Mouse (Mus musculus) CH12.LX (cell line): ENCODE data around the gene Adam1a.

Experiments used
- BHLHE40 ChIP-seq: IDR thresholded peaks from 2 replicates; pipeline ENCODE4 v1.6.1; 2011; ENCODE audit warnings: mild to moderate bottlenecking, low read depth, low read length, improper control_type of control experiment
- CTCF ChIP-seq, 2 experiments: IDR thresholded peaks in 1 of 2; conservative IDR thresholded peaks in 1 of 2; 2 replicates each; pipeline ENCODE4 v1.5.1; 2011 to 2012; ENCODE audit warnings: low read depth in 2 of 2, low read length in 2 of 2, improper control_type of control experiment in 1 of 2, inconsistent platforms in 1 of 2, mild to moderate bottlenecking in 1 of 2, moderate library complexity in 1 of 2
- HCFC1 ChIP-seq: IDR thresholded peaks from 2 replicates; pipeline ENCODE4 v1.6.1; 2012; ENCODE audit warnings: low read depth, mild to moderate bottlenecking, inconsistent platforms, low read length, improper control_type of control experiment
- JUN ChIP-seq: IDR thresholded peaks from 2 replicates; pipeline ENCODE4 v1.6.1; 2011; ENCODE audit warnings: low read depth, mild to moderate bottlenecking, low read length, improper control_type of control experiment, moderate library complexity; ENCODE audit not compliant: insufficient read depth
- JUND ChIP-seq: conservative IDR thresholded peaks from 2 replicates; pipeline ENCODE4 v1.6.1; 2011; ENCODE audit warnings: low read depth, low read length, improper control_type of control experiment
- MAX ChIP-seq: IDR thresholded peaks from 2 replicates; pipeline ENCODE4 v1.6.1; 2011; ENCODE audit warnings: low read length, improper control_type of control experiment
- POLR2A ChIP-seq: IDR thresholded peaks from 2 replicates; pipeline ENCODE4 v1.6.1; 2011; ENCODE audit warnings: low read depth, mild to moderate bottlenecking, improper control_type of control experiment, low read length
- USF1 ChIP-seq: IDR thresholded peaks from 2 replicates; pipeline ENCODE4 v1.6.1; 2014; ENCODE audit warnings: low read depth, mild to moderate bottlenecking, inconsistent platforms, low read length, improper control_type of control experiment
- ZMIZ1 ChIP-seq: IDR thresholded peaks from 2 replicates; pipeline ENCODE4 v1.6.1; 2012; ENCODE audit warnings: low read depth, mild to moderate bottlenecking, inconsistent platforms, low read length, improper control_type of control experiment

DNA sequence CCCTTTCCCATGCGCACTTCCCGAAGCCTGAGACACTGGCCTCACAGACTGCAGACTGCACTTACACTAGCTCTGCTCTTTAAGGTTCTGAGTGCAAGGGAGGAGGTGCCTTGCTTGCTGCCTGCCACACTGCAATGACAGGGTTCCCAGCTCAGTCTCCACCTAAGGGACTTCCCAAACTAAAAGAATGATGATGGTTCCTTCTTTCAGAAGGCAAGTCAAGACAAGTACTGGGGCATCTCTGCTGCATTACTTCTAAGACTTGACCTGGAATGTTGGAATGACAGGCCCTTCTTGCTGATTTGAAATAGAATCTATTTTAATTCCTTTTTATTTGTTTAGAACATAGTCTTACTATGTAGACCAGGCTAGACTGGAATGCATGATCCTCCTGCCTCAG, 7.7 kb downstream of the Adam1a start:
- no peak for TF ChIP-seq HCFC1
- TF ChIP-seq BHLHE40: no peak
- no peak for TF ChIP-seq JUND
- TF ChIP-seq MAX: no peak
- TF ChIP-seq JUN: no peak
- TF ChIP-seq CTCF (conservative IDR thresholded peaks at IDR 0.05 in 1 of 2, IDR thresholded peaks at IDR 0.05 in 1 of 2; ENCODE audit: low read depth in 2 of 2, low read length in 2 of 2): no peak
- TF ChIP-seq USF1: no peak
- TF ChIP-seq POLR2A: no peak
- TF ChIP-seq ZMIZ1: no peak
